Mouse (Mus musculus) testis, adult 10 weeks (tissue): ENCODE results near the gene Miip. TPM values are rescaled to one million over a fixed set of nuclear protein-coding genes. Genes with fewer than 3 reads are reported as not detected.

ENCODE experiments used
- polyA plus RNA-seq: library from polyadenylated mRNA; stranded (reverse); fragments of 350-450 nt; fragmentation: Illumina TruSeq; extraction: RNeasy Lipid Tissue Mini Kit (QIAGEN cat#74804); gene quantifications from one replicate; pipeline ENCODE4 v1.2.3, GENCODE M21; 2014; ENCODE audit warnings: low read depth, low replicate concordance

Gene Miip
- 5.1 TPM for polyA plus RNA-seq

GRCm38 (mm10) chr4:147868450-147869031 is at the start of gene Miip, which contains the start of gene Fv1:
Gene Miip (minus strand): TSS chr4:147868816.
Gene Fv1 (plus strand): TSS chr4:147868979.

GRCm38 (mm10) chr4:147904313-147905089 is 35.9 kb upstream of the Miip start, which contains the start of gene Mfn2:
Gene Mfn2 (minus strand): TSS chr4:147904704.

GRCm38 (mm10) chr4:147847614-147848583 is 20.7 kb downstream of the Miip start, which contains the start of gene Zfp933:
Gene Zfp933 (minus strand): TSS chr4:147848366.

Other genes with a start within 250 kb of the Miip start
- 34.5 TPM for gene Zfp979, start 226.3 kb downstream of the Miip start, polyA plus RNA-seq
- 5.6 TPM for gene Zfp534, start 166.3 kb downstream of the Miip start, polyA plus RNA-seq
- gene Zfp984, start 59.0 kb downstream of the Miip start, polyA plus RNA-seq: 11.3 TPM
- 28.0 TPM for gene Zfp933, start 20.4 kb downstream of the Miip start, polyA plus RNA-seq
- 6.3 TPM for gene Fv1, start 163 bp upstream of the Miip start, polyA plus RNA-seq
- gene Mfn2, start 35.9 kb upstream of the Miip start, polyA plus RNA-seq: 35.9 TPM
- gene Plod1, start 68.0 kb upstream of the Miip start, polyA plus RNA-seq: 0.45 TPM
- 5.2 TPM for gene 2510039O18Rik, start 72.1 kb upstream of the Miip start, polyA plus RNA-seq
- gene Nppb, start 117.0 kb upstream of the Miip start, polyA plus RNA-seq: not detected
- not detected for gene Nppa, start 131.9 kb upstream of the Miip start, polyA plus RNA-seq
- gene Clcn6, start 170.0 kb upstream of the Miip start, polyA plus RNA-seq: 4.0 TPM
- gene Mthfr, start 170.3 kb upstream of the Miip start, polyA plus RNA-seq: 2.7 TPM
- 8.2 TPM for gene Agtrap, start 219.2 kb upstream of the Miip start, polyA plus RNA-seq